Mouse (Mus musculus) midbrain, postnatal 0 days (tissue): ENCODE measurements around the gene Trim42. TPM values are rescaled to one million over a fixed set of nuclear protein-coding genes. Genes with fewer than 3 reads are reported as not detected.

ENCODE experiments used
- ATAC-seq: fragments of 200-750 bp; cut with Nextera tagmentation; 2 replicates; pipeline ENCODE4 v1.8.0; 2017; ENCODE audit warnings: moderate number of reproducible peaks, mild to moderate bottlenecking, moderate TSS enrichment, moderate library complexity; ENCODE audit not compliant: low FRiP score
- DNase-seq: peaks from one replicate; pipeline ENCODE4 v3.0.0-alpha.2; 2015; ENCODE audit warnings: low spot score
- H3K27ac ChIP-seq: fragments of 300-500 bp; sonication (generic); 2 replicates; pipeline ENCODE4 v1.5.1; 2014; ENCODE audit warnings: low read depth, mild to moderate bottlenecking, low read length, mixed read lengths
- H3K27me3 ChIP-seq: fragments of 300-500 bp; sonication (generic); 2 replicates; pipeline ENCODE4 v1.6.1; 2014; ENCODE audit warnings: low read length, control low read depth, mixed read lengths; ENCODE audit not compliant: insufficient read depth
- H3K36me3 ChIP-seq: fragments of 300-500 bp; sonication (generic); 2 replicates; pipeline ENCODE4 v1.6.1; 2014; ENCODE audit warnings: low read length, control low read depth, mixed read lengths; ENCODE audit not compliant: insufficient read depth
- H3K4me1 ChIP-seq: fragments of 300-500 bp; sonication (generic); 2 replicates; pipeline ENCODE4 v1.6.1; 2014; ENCODE audit warnings: mild to moderate bottlenecking, control low read depth, antibody characterized with exemption, low read length, mixed read lengths; ENCODE audit not compliant: insufficient read depth
- H3K4me2 ChIP-seq: fragments of 300-500 bp; sonication (generic); 2 replicates; pipeline ENCODE4 v1.6.1; 2014; ENCODE audit warnings: low read depth, mild to moderate bottlenecking, low read length, mixed read lengths; ENCODE audit not compliant: poor library complexity, severe bottlenecking
- H3K4me3 ChIP-seq: fragments of 300-500 bp; sonication (generic); 2 replicates; pipeline ENCODE4 v1.5.1; 2014; ENCODE audit warnings: low read depth, mild to moderate bottlenecking, low read length, moderate library complexity
- H3K9ac ChIP-seq: fragments of 300-500 bp; sonication (generic); replicated peaks from 2 replicates; pipeline ENCODE4 v1.6.1; 2014; ENCODE audit warnings: mild to moderate bottlenecking, low read length, moderate library complexity, mixed read lengths; ENCODE audit not compliant: poor library complexity, severe bottlenecking
- H3K9me3 ChIP-seq: fragments of 300-500 bp; sonication (generic); 2 replicates; pipeline ENCODE4 v1.6.1; 2016; ENCODE audit warnings: low read length, control low read depth
- CTCF ChIP-seq: IDR thresholded peaks from 2 replicates; pipeline ENCODE4 v1.5.1; 2016; ENCODE audit warnings: antibody characterized with exemption, mild to moderate bottlenecking
- WGBS: fragments of 180-500 bp; shearing (Covaris S2); extraction: QIAGEN DNeasy Blood & Tissue Kit; methylation state at CpG from one replicate; pipeline ENCODE4 v1.1.7; 2014; 5-methylcytosine and 5-hydroxymethylcytosine counted together
- polyA plus RNA-seq: library from polyadenylated mRNA; unstranded; fragments of >200 nt; fragmentation: Nextera tagmentation; extraction: Ambion mirVana; gene quantifications from 2 replicates; pipeline ENCODE4 v1.2.1, GENCODE M21; 2015
- total RNA-seq: library from RNA; depleted of rRNA; stranded (reverse); fragments of >200 nt; gene quantifications from 2 replicates; pipeline ENCODE4 v1.2.3, GENCODE M21; 2014; rRNA removed

Trim42 gene
- total RNA-seq (not detected in 2 replicates), polyA plus RNA-seq (0.06 TPM in 1 of 2 replicates, not detected in the other)

- Histone ChIP-seq H3K4me1 (no peaks in the 10 kb centered on the region), H3K4me2 (no peak within 1 kb of the TSS), H3K9me3 (no peaks in the 10 kb centered on the region), H3K27me3 (no peaks in the 10 kb centered on the region), H3K9ac (no peak within 1 kb of the TSS), H3K4me3 (no peak within 1 kb of the TSS), H3K36me3 (no peaks in the 10 kb centered on the region), H3K27ac (no peak within 1 kb of the TSS)
- no peak for TF ChIP-seq CTCF
- no peak for DNase-seq
- WGBS: 89% methylated on average over 7 of the region's 7 CpGs
- ATAC-seq: no peak
Measured at GRCm38 (mm10) chr9:97369591-97369990, at the start of gene Trim42. Trim42 (minus strand) TSS chr9:97369958.

DNA sequence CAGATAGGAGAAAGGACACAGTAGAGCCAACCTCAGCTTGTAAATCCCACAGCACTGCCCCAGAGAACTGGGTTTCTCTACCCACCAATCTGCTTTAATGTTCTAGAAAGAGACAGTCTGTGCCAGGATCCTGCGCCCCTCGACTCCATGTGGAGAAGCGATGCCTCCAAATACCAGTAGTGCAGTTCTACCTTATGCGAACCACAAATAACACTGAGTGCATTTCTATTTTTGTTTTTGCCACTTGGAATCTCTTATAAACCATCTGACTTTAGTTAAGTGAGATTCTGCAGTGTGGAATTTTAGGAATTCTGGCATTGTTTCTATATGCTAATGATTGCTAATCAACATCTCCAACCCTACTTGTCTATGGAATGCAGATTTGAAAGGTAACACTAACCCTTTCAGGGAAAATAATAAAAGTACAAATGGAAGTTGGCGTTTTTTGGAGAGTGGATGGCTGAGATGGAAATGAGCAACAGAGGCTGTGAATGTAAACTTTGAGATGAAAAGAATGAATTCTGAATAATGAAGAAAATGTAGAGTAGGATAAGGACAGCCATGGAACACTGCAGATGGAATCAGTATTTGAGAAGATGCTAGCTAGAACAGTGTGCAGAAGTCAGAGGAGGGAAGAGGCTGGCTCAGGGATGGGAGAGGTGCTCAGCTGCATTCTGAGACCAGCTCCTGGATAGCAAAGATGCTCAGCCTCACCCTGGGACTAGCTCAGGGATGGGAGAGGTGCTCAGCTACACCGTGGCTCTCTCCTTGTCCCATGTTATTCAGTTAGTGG lies 45.3 kb upstream of the Trim42 start:
- no peak for DNase-seq
- ATAC-seq: no peak

GRCm38 (mm10) chr9:97408142-97408541 lies 38.4 kb upstream of the Trim42 start:
- no peaks in the 10 kb centered on the region for H3K4me1 ChIP-seq
- peak; percentile 64 for TF ChIP-seq CTCF
- WGBS: 72% methylated on average over 2 of the region's 2 CpGs
- no peak for ATAC-seq
- no peaks in the 10 kb centered on the region for H3K27me3 ChIP-seq
- DNase-seq: peak; percentile 29
- H3K9ac ChIP-seq: no peak overlapping the region
- no peaks in the 10 kb centered on the region for H3K36me3 ChIP-seq
- H3K4me2 ChIP-seq: no peak overlapping the region
- H3K9me3 ChIP-seq: no peaks in the 10 kb centered on the region
- no peak overlapping the region for H3K27ac ChIP-seq
- H3K4me3 ChIP-seq: no peak overlapping the region

More for the DNA sequence above, 45.3 kb upstream of the Trim42 start:
- Histone ChIP-seq H3K9me3 (no peaks in the 10 kb centered on the region), H3K27me3 (no peaks in the 10 kb centered on the region), H3K4me1 (no peaks in the 10 kb centered on the region), H3K27ac (no peak overlapping the region), H3K9ac (no peak overlapping the region), H3K36me3 (no peaks in the 10 kb centered on the region), H3K4me2 (no peak overlapping the region), H3K4me3 (no peak overlapping the region)
- no peak for TF ChIP-seq CTCF
- 81% methylated on average over 6 of the region's 6 CpGs for WGBS

- H3K9me3 ChIP-seq: no peaks in the 10 kb centered on the region
- no peaks in the 10 kb centered on the region for H3K4me1 ChIP-seq
- no peak overlapping the region for H3K4me2 ChIP-seq
- H3K36me3 ChIP-seq: no peaks in the 10 kb centered on the region
- H3K27me3 ChIP-seq: no peaks in the 10 kb centered on the region
- ATAC-seq (no peak), DNase-seq (peak; percentile 10)
- no peak for TF ChIP-seq CTCF
- H3K27ac ChIP-seq: no peak overlapping the region
- 47% methylated on average over 6 of the region's 6 CpGs for WGBS
- no peak overlapping the region for H3K9ac ChIP-seq
- H3K4me3 ChIP-seq: no peak overlapping the region
Measured at GRCm38 (mm10) chr9:97356441-97356840, 13.3 kb downstream of the Trim42 start.

DNA sequence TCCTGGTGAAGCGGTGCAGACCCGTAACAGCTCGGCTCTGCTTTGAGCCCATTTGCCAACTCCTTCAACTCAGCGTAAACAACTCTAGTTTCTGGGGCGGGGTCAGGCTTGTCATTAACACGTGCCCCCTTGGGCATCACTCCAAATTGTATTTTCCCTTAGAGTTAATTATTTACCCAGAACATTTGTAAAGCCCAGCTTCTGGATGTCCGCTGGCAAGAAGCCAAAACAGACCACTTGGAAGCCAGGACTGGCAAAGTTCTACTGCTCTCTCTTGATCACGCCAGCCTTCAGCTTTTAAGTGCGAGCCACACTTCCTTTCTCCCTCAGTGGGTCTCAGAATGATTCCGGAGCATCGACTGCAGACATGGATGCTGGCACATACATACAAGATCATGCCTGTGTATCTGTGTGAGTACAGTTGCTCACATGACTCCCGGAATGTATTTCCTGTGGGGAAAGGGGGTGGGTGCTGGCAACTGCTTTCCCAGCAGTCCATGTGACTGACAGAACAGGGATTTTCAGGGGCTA lies 24.9 kb downstream of the Trim42 start:
- H3K4me2 ChIP-seq: no peak overlapping the region
- no peaks in the 10 kb centered on the region for H3K9me3 ChIP-seq
- no peak overlapping the region for H3K4me3 ChIP-seq
- H3K36me3 ChIP-seq: no peaks in the 10 kb centered on the region
- H3K27ac ChIP-seq: no peak overlapping the region
- 65% methylated on average over 12 of the region's 12 CpGs for WGBS
- ATAC-seq: no peak
- no peak overlapping the region for H3K9ac ChIP-seq
- H3K27me3 ChIP-seq: no peaks in the 10 kb centered on the region
- H3K4me1 ChIP-seq: no peaks in the 10 kb centered on the region
- no peak for TF ChIP-seq CTCF
- DNase-seq: peak; percentile 86

GRCm38 (mm10) chr9:97341772-97342171 lies 28.0 kb downstream of the Trim42 start:
- H3K4me2 ChIP-seq: no peak overlapping the region
- H3K27me3 ChIP-seq: no peaks in the 10 kb centered on the region
- H3K4me3 ChIP-seq: no peak overlapping the region
- TF ChIP-seq CTCF: no peak
- no peaks in the 10 kb centered on the region for H3K36me3 ChIP-seq
- DNase-seq (no peak), ATAC-seq (no peak)
- no peaks in the 10 kb centered on the region for H3K4me1 ChIP-seq
- no peak overlapping the region for H3K9ac ChIP-seq
- 84% methylated on average over 5 of the region's 5 CpGs for WGBS
- no peak overlapping the region for H3K27ac ChIP-seq
- no peaks in the 10 kb centered on the region for H3K9me3 ChIP-seq
